Mouse (Mus musculus): ENCODE results near the gene Lce1h. TPM values are rescaled to one million over a fixed set of nuclear protein-coding genes. Genes with fewer than 3 reads are reported as not detected.

Lce1h gene
- not detected in 2 replicates for polyA plus RNA-seq (2012; ENCODE audit: low replicate concordance)

GRCm38 (mm10) chr3:92764965-92765364 lies at the start of gene Lce1h:
Gene Lce1h (minus strand): TSS chr3:92765065.

GRCm38 (mm10) chr3:92807791-92808190 lies 42.9 kb upstream of the Lce1h start, which contains the start of gene Lce1k:
Gene Lce1k (minus strand): TSS chr3:92807891.

GRCm38 (mm10) chr3:92790414-92790813 lies 25.5 kb upstream of the Lce1h start, which contains the start of gene Lce1j:
Gene Lce1j (minus strand): TSS chr3:92790514.

GRCm38 (mm10) chr3:92778799-92779198 lies 13.9 kb upstream of the Lce1h start, which contains the start of gene Lce1i:
Gene Lce1i (minus strand): TSS chr3:92778899.

GRCm38 (mm10) chr3:92752238-92752637 lies 12.6 kb downstream of the Lce1h start, which contains the start of gene Lce1g:
Gene Lce1g (minus strand): TSS chr3:92752338.

GRCm38 (mm10) chr3:92738996-92739395 lies 25.9 kb downstream of the Lce1h start, which contains the start of gene Gm38119:
Gene Gm38119 (minus strand): TSS chr3:92739096.

GRCm38 (mm10) chr3:92720250-92720649 lies 44.6 kb downstream of the Lce1h start, which contains the start of gene Lce1f:
Gene Lce1f (minus strand): TSS chr3:92720350.

Other genes with a start within 250 kb of the Lce1h start
- not detected in 2 replicates for gene 2310046K23Rik, start 230.6 kb downstream of the Lce1h start, polyA plus RNA-seq (2012; ENCODE audit: low replicate concordance)
- not detected in 2 replicates for gene Ivl, start 191.3 kb downstream of the Lce1h start, polyA plus RNA-seq (2012; ENCODE audit: low replicate concordance)
- gene Smcp, start 176.1 kb downstream of the Lce1h start, polyA plus RNA-seq (2012; ENCODE audit: low replicate concordance): not detected in 2 replicates
- gene 2210017I01Rik, start 157.6 kb downstream of the Lce1h start, polyA plus RNA-seq (2012; ENCODE audit: low replicate concordance): not detected in 2 replicates
- gene Lce6a, start 143.4 kb downstream of the Lce1h start, polyA plus RNA-seq (2012; ENCODE audit: low replicate concordance): not detected in 2 replicates
- not detected in 2 replicates for gene Lce1a1, start 116.8 kb downstream of the Lce1h start, polyA plus RNA-seq (2012; ENCODE audit: low replicate concordance)
- not detected in 2 replicates for gene Lce1b, start 108.1 kb downstream of the Lce1h start, polyA plus RNA-seq (2012; ENCODE audit: low replicate concordance)
- not detected in 2 replicates for gene Lce1a2, start 94.8 kb downstream of the Lce1h start, polyA plus RNA-seq (2012; ENCODE audit: low replicate concordance)
- not detected in 2 replicates for gene Lce1c, start 85.8 kb downstream of the Lce1h start, polyA plus RNA-seq (2012; ENCODE audit: low replicate concordance)
- not detected in 2 replicates for gene Lce1d, start 77.9 kb downstream of the Lce1h start, polyA plus RNA-seq (2012; ENCODE audit: low replicate concordance)
- not detected in 2 replicates for gene Lce1e, start 56.0 kb downstream of the Lce1h start, polyA plus RNA-seq (2012; ENCODE audit: low replicate concordance)
- gene Lce1f, start 44.7 kb downstream of the Lce1h start, polyA plus RNA-seq (2012; ENCODE audit: low replicate concordance): not detected in 2 replicates
- gene Gm38119, start 26.0 kb downstream of the Lce1h start, polyA plus RNA-seq (2012; ENCODE audit: low replicate concordance): not detected in 2 replicates
- not detected in 2 replicates for gene Lce1g, start 12.7 kb downstream of the Lce1h start, polyA plus RNA-seq (2012; ENCODE audit: low replicate concordance)
- gene Lce1i, start 13.8 kb upstream of the Lce1h start, polyA plus RNA-seq (2012; ENCODE audit: low replicate concordance): not detected in 2 replicates
- gene Lce1j, start 25.4 kb upstream of the Lce1h start, polyA plus RNA-seq (2012; ENCODE audit: low replicate concordance): not detected in 2 replicates
- not detected in 2 replicates for gene Lce1k, start 42.8 kb upstream of the Lce1h start, polyA plus RNA-seq (2012; ENCODE audit: low replicate concordance)
- not detected in 2 replicates for gene Kprp, start 62.2 kb upstream of the Lce1h start, polyA plus RNA-seq (2012; ENCODE audit: low replicate concordance)
- not detected in 2 replicates for gene Lce1l, start 86.2 kb upstream of the Lce1h start, polyA plus RNA-seq (2012; ENCODE audit: low replicate concordance)
- not detected in 2 replicates for gene 2310050C09Rik, start 105.2 kb upstream of the Lce1h start, polyA plus RNA-seq (2012; ENCODE audit: low replicate concordance)
- gene Lce3a, start 161.2 kb upstream of the Lce1h start, polyA plus RNA-seq (2012; ENCODE audit: low replicate concordance): not detected in 2 replicates
- not detected in 2 replicates for gene Lce3b, start 167.9 kb upstream of the Lce1h start, polyA plus RNA-seq (2012; ENCODE audit: low replicate concordance)
- not detected in 2 replicates for gene Lce3c, start 179.4 kb upstream of the Lce1h start, polyA plus RNA-seq (2012; ENCODE audit: low replicate concordance)
- not detected in 2 replicates for gene Lce3d, start 192.3 kb upstream of the Lce1h start, polyA plus RNA-seq (2012; ENCODE audit: low replicate concordance)
- not detected in 2 replicates for gene Lce3e, start 202.0 kb upstream of the Lce1h start, polyA plus RNA-seq (2012; ENCODE audit: low replicate concordance)
- not detected in 2 replicates for gene Lce3f, start 227.2 kb upstream of the Lce1h start, polyA plus RNA-seq (2012; ENCODE audit: low replicate concordance)

Measured in hematopoietic multipotent progenitor cell, adult 10-12 weeks (in vitro differentiated cells).